Mouse (Mus musculus) stomach, embryonic 15.5 days (tissue): ENCODE measurements at regions not wholly inside any gene's neighbourhood (a gene's known extent, or its start where the extent isn't known, plus 50 kb on each side); places are given as distances from the start of the nearest gene placed in this dataset.
A peak's percentile ranks its signal among the peaks of the same experiment; 100 is the strongest.

ENCODE experiments used
- ATAC-seq: fragments of 200-750 bp; cut with Nextera tagmentation; 2 replicates; pipeline ENCODE4 v1.8.0; 2017; ENCODE audit warnings: low read depth, moderate number of reproducible peaks, moderate TSS enrichment; ENCODE audit not compliant: insufficient read depth, low FRiP score
- H3K27ac ChIP-seq: fragments of 300-500 bp; sonication (generic); 2 replicates; pipeline ENCODE4 v1.5.1; 2015; ENCODE audit warnings: mild to moderate bottlenecking, inconsistent platforms
- H3K27me3 ChIP-seq: fragments of 300-500 bp; sonication (generic); replicated peaks from 2 replicates; pipeline ENCODE4 v1.6.1; 2015; ENCODE audit warnings: inconsistent platforms
- H3K36me3 ChIP-seq: fragments of 300-500 bp; sonication (generic); 2 replicates; pipeline ENCODE4 v1.6.1; 2015; ENCODE audit warnings: inconsistent platforms
- H3K4me1 ChIP-seq: fragments of 300-500 bp; sonication (generic); 2 replicates; pipeline ENCODE4 v1.6.1; 2015; ENCODE audit warnings: inconsistent platforms
- H3K4me2 ChIP-seq: fragments of 300-500 bp; sonication (generic); 2 replicates; pipeline ENCODE4 v1.6.1; 2015; ENCODE audit warnings: mild to moderate bottlenecking, inconsistent platforms
- H3K4me3 ChIP-seq: fragments of 300-500 bp; sonication (generic); replicated peaks from 2 replicates; pipeline ENCODE4 v1.5.1; 2015; ENCODE audit warnings: inconsistent platforms
- H3K9ac ChIP-seq: fragments of 300-500 bp; sonication (generic); 2 replicates; pipeline ENCODE4 v1.6.1; 2015; ENCODE audit warnings: inconsistent platforms
- H3K9me3 ChIP-seq: fragments of 300-500 bp; sonication (generic); 2 replicates; pipeline ENCODE4 v1.6.1; 2016; ENCODE audit warnings: inconsistent platforms
- WGBS: fragments of 180-500 bp; shearing (Covaris S2); methylation state at CpG from one replicate; pipeline ENCODE4 v1.1.7; 2015; 5-methylcytosine and 5-hydroxymethylcytosine counted together

GRCm38 (mm10) chr5:73765466-73765865, 114.3 kb downstream of the Spata18 start:
- H3K4me3 ChIP-seq, result no peak overlapping the region
- no peak for ATAC-seq
- no peaks in the 10 kb centered on the region for H3K9me3 ChIP-seq
- no peaks in the 10 kb centered on the region for H3K36me3 ChIP-seq
- H3K4me1 ChIP-seq, result no peaks in the 10 kb centered on the region
- H3K27me3 ChIP-seq, result no peaks in the 10 kb centered on the region
- H3K9ac ChIP-seq, result no peak overlapping the region
- H3K27ac ChIP-seq, result no peak overlapping the region
- WGBS, result 82% methylated on average over 7 of the region's 7 CpGs
- no peak overlapping the region for H3K4me2 ChIP-seq

GRCm38 (mm10) chr5:73768253-73768652, 117.1 kb downstream of the Spata18 start:
- Histone ChIP-seq H3K9ac (no peak overlapping the region), H3K27me3 (no peaks in the 10 kb centered on the region), H3K4me1 (no peaks in the 10 kb centered on the region), H3K4me3 (no peak overlapping the region), H3K4me2 (no peak overlapping the region), H3K9me3 (no peaks in the 10 kb centered on the region), H3K36me3 (no peaks in the 10 kb centered on the region), H3K27ac (no peak overlapping the region)
- 62% methylated on average over 3 of the region's 3 CpGs for WGBS
- no peak for ATAC-seq

DNA sequence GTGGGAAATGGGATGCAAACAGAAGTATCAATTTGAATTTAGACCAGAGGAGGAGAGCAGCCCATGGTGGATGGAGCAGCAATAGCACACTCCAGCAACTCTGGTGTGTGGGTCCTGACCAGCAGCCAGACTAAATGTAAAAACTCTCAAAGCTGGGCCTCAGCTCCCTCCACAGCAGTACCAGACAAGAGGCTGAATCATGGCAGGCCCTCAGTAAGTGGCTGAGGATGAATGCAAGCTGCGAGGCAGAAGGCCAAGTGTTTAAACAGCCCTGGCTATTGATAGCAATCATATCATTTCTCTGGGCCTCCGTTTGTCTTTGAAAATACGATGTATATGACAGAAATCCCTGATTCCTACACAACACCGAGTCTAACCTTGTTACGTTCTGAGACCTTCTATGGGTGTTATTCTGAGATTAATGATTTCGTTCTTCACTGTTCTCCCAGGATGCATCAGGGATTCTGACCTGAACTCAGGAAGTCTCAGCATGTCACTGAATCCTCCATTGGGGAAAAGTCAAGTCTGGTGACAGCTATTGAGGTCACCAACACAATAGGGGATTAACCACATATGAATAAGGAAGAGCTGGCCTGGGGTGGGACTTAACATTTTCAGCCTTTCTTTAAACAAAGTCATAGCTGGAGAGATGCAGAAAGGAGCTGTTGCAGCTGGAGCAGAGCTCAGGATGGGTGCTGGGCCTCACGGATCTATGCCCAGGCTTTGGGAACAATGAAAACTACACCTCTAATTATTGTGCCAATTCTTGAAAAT, 124.8 kb downstream of the Spata18 start:
- WGBS, result 37% methylated on average over 7 of the region's 7 CpGs
- H3K27ac ChIP-seq, result peak overlapping the region; percentile 82
- no peak for ATAC-seq

GRCm38 (mm10) chr5:73777282-73777921, 126.2 kb downstream of the Spata18 start:
- no peaks in the 10 kb centered on the region for H3K9me3 ChIP-seq
- no peaks in the 10 kb centered on the region for H3K36me3 ChIP-seq
- H3K27ac ChIP-seq, result peak overlapping the region; percentile 75
- H3K27me3 ChIP-seq, result no peaks in the 10 kb centered on the region
- ATAC-seq, result peak; percentile 91
- no peak overlapping the region for H3K9ac ChIP-seq
- peak overlapping the region; percentile 19; the same call in 1 of the 2 replicates for H3K4me2 ChIP-seq
- H3K4me3 ChIP-seq, result no peak overlapping the region
- H3K4me1 ChIP-seq, result peaks cover 12% of the 10 kb centered on the region; the same call in 1 of the 2 replicates
- 40% methylated on average over 9 of the region's 9 CpGs for WGBS

More for the DNA sequence above, 124.8 kb downstream of the Spata18 start:
- H3K27me3 ChIP-seq, result no peaks in the 10 kb centered on the region
- H3K36me3 ChIP-seq, result no peaks in the 10 kb centered on the region
- H3K4me1 ChIP-seq, result peaks cover 11% of the 10 kb centered on the region; the same call in 1 of the 2 replicates
- H3K9ac ChIP-seq, result no peak overlapping the region
- no peak overlapping the region for H3K4me3 ChIP-seq
- no peaks in the 10 kb centered on the region for H3K9me3 ChIP-seq
- no peak overlapping the region for H3K4me2 ChIP-seq

DNA sequence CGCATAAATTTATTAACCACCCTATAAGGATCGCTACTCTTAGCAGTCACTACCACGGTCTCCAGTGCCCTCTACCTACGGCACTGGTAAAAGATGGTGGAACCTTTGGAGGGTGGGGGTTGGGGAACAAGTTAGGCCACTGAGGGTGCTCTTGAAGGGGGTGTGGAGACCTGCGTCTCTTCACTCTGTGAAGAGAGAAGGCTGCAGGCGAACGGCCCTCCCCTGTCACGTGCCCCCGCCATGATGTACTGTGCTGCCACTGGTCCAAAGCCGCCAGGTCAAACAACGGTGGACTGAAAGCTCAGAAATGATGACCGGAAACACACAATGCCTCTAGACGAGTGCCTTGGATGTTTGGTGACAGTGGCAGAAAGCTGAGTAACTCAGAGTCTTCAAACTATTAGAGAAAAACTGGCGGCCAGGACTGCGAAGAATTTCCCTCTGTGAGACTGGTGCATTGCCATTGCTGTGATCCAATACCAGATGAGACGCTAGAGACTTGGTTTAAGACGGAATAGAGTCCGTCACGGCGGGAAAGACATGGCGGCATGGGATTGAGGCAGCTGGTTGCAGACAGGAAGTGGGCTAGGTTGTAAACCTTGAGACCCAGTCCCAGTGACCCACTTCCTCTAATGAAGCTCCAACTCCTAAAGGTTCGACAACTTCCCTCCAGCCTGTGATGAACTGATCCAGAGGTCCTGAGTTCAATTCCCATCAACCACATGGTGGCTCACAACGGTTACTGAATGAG, 130.2 kb downstream of the Spata18 start:
- Histone ChIP-seq H3K4me3 (no peak overlapping the region), H3K9ac (no peak overlapping the region), H3K36me3 (no peaks in the 10 kb centered on the region), H3K27me3 (no peaks in the 10 kb centered on the region), H3K27ac (no peak overlapping the region), H3K9me3 (no peaks in the 10 kb centered on the region), H3K4me1 (peaks cover 11% of the 10 kb centered on the region; the same call in 1 of the 2 replicates), H3K4me2 (no peak overlapping the region)
- no peak for ATAC-seq
- 91% methylated on average over 23 of the region's 23 CpGs for WGBS

DNA sequence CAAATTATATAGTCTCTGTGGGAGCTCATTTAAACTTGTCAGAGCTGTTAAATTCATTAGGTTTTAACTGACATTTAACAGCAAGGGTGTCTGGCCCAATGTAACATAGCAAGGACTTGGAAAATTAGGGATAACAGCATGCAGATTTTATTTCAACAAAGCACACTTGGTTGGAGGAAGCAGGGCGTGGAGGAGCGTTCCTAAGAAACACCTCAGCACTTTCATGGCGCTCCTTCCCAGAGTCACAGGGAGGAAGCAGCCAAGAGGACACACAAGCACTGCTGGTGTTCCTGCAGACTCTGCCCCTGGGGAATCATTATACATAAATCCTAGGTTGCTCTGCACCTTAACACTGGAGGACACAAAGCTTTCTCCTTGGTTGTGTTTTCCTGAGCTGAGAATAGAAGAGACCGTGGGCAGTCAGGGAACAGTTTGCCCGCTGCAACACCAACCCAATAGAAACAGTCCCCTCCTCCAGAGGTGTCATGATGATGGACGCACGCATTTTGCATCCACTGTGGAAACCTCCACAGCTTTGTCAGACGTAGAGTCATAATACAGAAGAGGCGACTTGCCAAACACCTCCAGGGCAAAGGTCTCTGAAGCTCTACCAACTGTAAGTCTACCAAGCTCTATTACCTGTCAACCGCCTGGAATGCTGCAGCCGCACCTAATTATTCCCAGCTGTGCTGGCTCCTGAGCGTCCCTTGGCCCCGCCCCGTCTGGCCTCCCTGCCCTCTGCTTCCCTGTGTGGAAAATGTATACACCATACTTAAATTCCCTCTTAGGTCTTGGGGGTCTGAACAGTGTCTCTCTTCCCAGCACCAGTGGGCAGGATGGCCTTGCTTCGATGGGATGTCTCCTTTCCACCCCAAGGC, 131.3 kb downstream of the Spata18 start:
- peaks cover 9% of the 10 kb centered on the region; the same call in 1 of the 2 replicates for H3K4me1 ChIP-seq
- H3K9me3 ChIP-seq, result no peaks in the 10 kb centered on the region
- no peaks in the 10 kb centered on the region for H3K36me3 ChIP-seq
- H3K4me2 ChIP-seq, result no peak overlapping the region
- WGBS, result 41% methylated on average over 15 of the region's 15 CpGs
- H3K27ac ChIP-seq, result no peak overlapping the region
- no peak overlapping the region for H3K4me3 ChIP-seq
- no peaks in the 10 kb centered on the region for H3K27me3 ChIP-seq
- H3K9ac ChIP-seq, result no peak overlapping the region
- ATAC-seq, result no peak

DNA sequence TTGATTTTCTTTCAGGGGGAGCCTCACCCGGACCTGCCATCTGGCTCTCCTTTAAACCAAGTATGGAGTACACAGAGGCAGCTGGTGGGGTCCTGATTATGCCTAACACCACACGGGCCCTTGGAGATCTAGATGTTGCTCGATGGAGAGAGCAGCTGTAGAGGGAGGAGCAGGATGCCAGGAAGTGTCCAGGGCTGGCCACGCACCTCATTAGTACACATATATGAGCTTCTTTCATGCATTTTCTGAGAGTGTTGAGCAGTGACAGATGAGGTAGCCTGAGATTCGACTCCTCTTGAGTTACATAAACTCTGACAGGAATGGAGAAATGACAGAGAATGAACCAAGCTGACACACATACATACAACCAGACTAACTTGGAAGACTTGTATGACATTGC, 136.1 kb downstream of the Spata18 start:
- WGBS, result 73% methylated on average over 5 of the region's 5 CpGs
- Histone ChIP-seq H3K27me3 (no peaks in the 10 kb centered on the region), H3K9me3 (no peaks in the 10 kb centered on the region), H3K4me1 (0 out of 2 replicates have a peak, but pooled peaks cover 3% of the 10 kb centered on the region), H3K9ac (no peak overlapping the region), H3K36me3 (no peaks in the 10 kb centered on the region), H3K27ac (no peak overlapping the region), H3K4me2 (no peak overlapping the region), H3K4me3 (no peak overlapping the region)
- no peak for ATAC-seq

DNA sequence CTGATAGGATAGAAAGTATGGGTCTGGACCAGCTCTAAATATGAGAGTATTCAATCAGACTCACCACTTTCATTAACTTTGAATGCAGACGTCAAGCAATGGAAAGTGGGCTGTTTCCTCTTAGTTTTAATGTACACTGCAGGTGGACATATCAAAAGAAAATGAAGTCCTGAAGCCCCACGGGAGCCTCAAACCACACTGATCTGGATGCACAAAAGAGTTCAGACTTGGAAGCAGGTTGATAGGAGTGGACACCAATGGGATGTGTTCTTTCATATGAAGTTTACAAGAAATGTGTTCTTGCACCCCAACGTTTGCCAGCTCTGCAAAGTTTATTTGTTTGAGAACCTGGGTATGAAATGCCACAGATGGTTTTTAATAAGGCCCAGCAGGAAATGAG, 141.0 kb downstream of the Spata18 start:
- H3K27me3 ChIP-seq, result no peaks in the 10 kb centered on the region
- no peak overlapping the region for H3K4me3 ChIP-seq
- no peak for ATAC-seq
- H3K4me2 ChIP-seq, result no peak overlapping the region
- no peaks in the 10 kb centered on the region for H3K4me1 ChIP-seq
- H3K9me3 ChIP-seq, result no peaks in the 10 kb centered on the region
- H3K36me3 ChIP-seq, result no peaks in the 10 kb centered on the region
- no peak overlapping the region for H3K9ac ChIP-seq
- H3K27ac ChIP-seq, result no peak overlapping the region
- WGBS, result 65% methylated on average over 3 of the region's 3 CpGs

DNA sequence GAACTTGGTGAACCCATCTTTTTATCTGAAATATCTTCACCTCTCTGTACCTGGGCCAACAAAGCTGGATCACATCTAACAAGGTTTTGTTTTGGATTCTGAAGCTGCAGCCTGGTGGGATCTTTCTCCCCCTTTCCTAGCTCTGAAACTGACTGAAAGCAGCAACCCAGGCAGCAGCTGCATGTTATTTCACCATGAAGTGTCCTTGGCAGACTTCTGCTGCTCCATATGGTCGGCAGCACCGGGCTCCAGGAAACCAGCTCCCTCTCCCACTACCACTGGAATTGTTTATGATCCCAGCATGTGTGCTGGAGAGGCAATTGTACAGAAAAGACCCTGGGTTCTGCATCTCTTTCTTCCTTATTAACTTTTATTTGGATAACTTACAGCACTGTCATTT, 145.0 kb downstream of the Spata18 start:
- peak; percentile 43; the same call in 1 of the 2 replicates for ATAC-seq
- Histone ChIP-seq H3K4me3 (no peak overlapping the region), H3K27me3 (no peaks in the 10 kb centered on the region), H3K4me1 (no peaks in the 10 kb centered on the region), H3K27ac (peak overlapping the region; percentile 69), H3K4me2 (no peak overlapping the region), H3K9me3 (no peaks in the 10 kb centered on the region), H3K9ac (no peak overlapping the region), H3K36me3 (no peaks in the 10 kb centered on the region)
- WGBS, result 42% methylated on average over 2 of the region's 2 CpGs

DNA sequence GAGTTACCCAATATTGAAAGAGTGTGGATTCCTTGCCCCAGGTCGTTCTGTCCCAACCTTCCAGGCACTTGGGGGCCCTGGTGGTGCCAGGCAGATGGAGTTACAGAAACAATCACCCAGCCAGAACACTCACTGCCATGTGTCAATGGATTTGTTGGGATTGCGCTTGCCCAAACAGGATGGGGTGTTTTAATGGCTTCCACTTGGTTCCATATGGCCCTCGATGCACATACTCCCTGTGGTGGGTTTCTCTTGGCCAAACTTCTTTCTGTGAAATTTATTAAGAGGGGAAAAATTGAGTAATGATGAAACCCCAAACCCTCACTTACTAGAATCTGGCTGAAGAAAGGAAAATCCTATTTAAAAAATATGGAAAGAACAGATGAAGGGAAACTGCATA, 146.8 kb downstream of the Spata18 start:
- no peak for ATAC-seq
- Histone ChIP-seq H3K36me3 (no peaks in the 10 kb centered on the region), H3K4me3 (no peak overlapping the region), H3K4me2 (no peak overlapping the region), H3K4me1 (no peaks in the 10 kb centered on the region), H3K9me3 (no peaks in the 10 kb centered on the region), H3K9ac (no peak overlapping the region), H3K27me3 (no peaks in the 10 kb centered on the region), H3K27ac (no peak overlapping the region)
- WGBS, result 85% methylated on average over 3 of the region's 3 CpGs

- no peak overlapping the region for H3K4me3 ChIP-seq
- no peaks in the 10 kb centered on the region for H3K27me3 ChIP-seq
- no peak overlapping the region for H3K27ac ChIP-seq
- no peaks in the 10 kb centered on the region for H3K9me3 ChIP-seq
- ATAC-seq, result no peak
- 56% methylated on average over 1 of the region's 1 CpGs for WGBS
- no peak overlapping the region for H3K4me2 ChIP-seq
- H3K4me1 ChIP-seq, result no peaks in the 10 kb centered on the region
- no peak overlapping the region for H3K9ac ChIP-seq
- no peaks in the 10 kb centered on the region for H3K36me3 ChIP-seq
Observed at GRCm38 (mm10) chr5:73803431-73803830, 152.3 kb downstream of the Spata18 start.
